In genomic region chr13:63496646-63497582, GRCm38 (mm10) we compare ENCODE assay signal across 8 mouse cellular contexts. TPM values are rescaled to one million over a fixed set of nuclear protein-coding genes. Genes with fewer than 3 reads are reported as not detected.
A peak's percentile ranks its signal among the peaks of the same experiment; 100 is the strongest.
DNase-seq lines count a peak whose midpoint lies in the region; ATAC-seq and TF ChIP-seq lines count a peak whose summit lies in the region.

TSS of gene Fancc (minus strand) at chr13:63497278.

- DNase-seq in heart, postnatal 36 days, result no peak
- DNase-seq in urinary bladder, adult 18-20 months (ENCODE audit: low spot score in 2 of 2), result no peak
- no peak for DNase-seq in ovary, postnatal 10 days (ENCODE audit: low spot score)

- TF ChIP-seq CTCF in E14TG2a.4 (conservative IDR thresholded peaks at IDR 0.05; ENCODE audit: low read length), result no peak
- no peak for TF ChIP-seq CTCF in intestine, postnatal 0 days (IDR thresholded peaks at IDR 0.05; ENCODE audit: low read depth)

- ATAC-seq in heart, embryonic 16.5 days (replicated peaks; ENCODE audit: extremely low read depth, insufficient read depth, low FRiP score), result no peak
- no peak for ATAC-seq in embryonic facial prominence, embryonic 13.5 days (ENCODE audit: insufficient number of reproducible peaks, insufficient read depth, low FRiP score, low TSS enrichment, low read depth)
- ATAC-seq in intestine, postnatal 0 days, result no peak
- peak; percentile 87 for ATAC-seq in midbrain, embryonic 12.5 days (ENCODE audit: low FRiP score, low read depth)

- no peak within 1 kb of the TSS for H3K4me3 ChIP-seq in heart, embryonic 16.5 days (ENCODE audit: low read length)
- peak within 1 kb of the TSS; percentile 35; the same call in 1 of the 2 replicates for H3K4me3 ChIP-seq in E14TG2a.4 (replicated peaks; ENCODE audit: low read length)
- H3K4me3 ChIP-seq in embryonic facial prominence, embryonic 13.5 days, result no peak within 1 kb of the TSS
- H3K4me3 ChIP-seq in intestine, postnatal 0 days (ENCODE audit: low read depth, low read length), result no peak within 1 kb of the TSS
- no peak within 1 kb of the TSS for H3K4me3 ChIP-seq in midbrain, embryonic 12.5 days

- no peaks in the 10 kb centered on the region for H3K36me3 ChIP-seq in heart, embryonic 16.5 days (ENCODE audit: control insufficient read depth, insufficient read depth)
- H3K36me3 ChIP-seq in E14TG2a.4 (ENCODE audit: insufficient read depth, low read length), result no peaks in the 10 kb centered on the region
- H3K36me3 ChIP-seq in embryonic facial prominence, embryonic 13.5 days, result no peaks in the 10 kb centered on the region
- H3K36me3 ChIP-seq in intestine, postnatal 0 days (ENCODE audit: control insufficient read depth, insufficient read depth), result no peaks in the 10 kb centered on the region
- H3K36me3 ChIP-seq in midbrain, embryonic 12.5 days, result no peaks in the 10 kb centered on the region

- WGBS in heart, embryonic 16.5 days, result 33% methylated on average over 23 of the region's 23 CpGs
- 18% methylated on average over 23 of the region's 23 CpGs for whole genome bisulfite sequencing in embryonic facial prominence, embryonic 13.5 days
- 43% methylated on average over 23 of the region's 23 CpGs for WGBS in intestine, postnatal 0 days
- 19% methylated on average over 23 of the region's 23 CpGs for WGBS in midbrain, embryonic 12.5 days

- H3K9me3 ChIP-seq in heart, embryonic 16.5 days (replicated peaks; ENCODE audit: control insufficient read depth, low read length), result no peaks in the 10 kb centered on the region
- H3K9me3 ChIP-seq in E14TG2a.4 (ENCODE audit: low read length), result no peaks in the 10 kb centered on the region
- H3K9me3 ChIP-seq in embryonic facial prominence, embryonic 13.5 days, result no peaks in the 10 kb centered on the region
- no peaks in the 10 kb centered on the region for H3K9me3 ChIP-seq in intestine, postnatal 0 days (ENCODE audit: control insufficient read depth)
- no peaks in the 10 kb centered on the region for H3K9me3 ChIP-seq in midbrain, embryonic 12.5 days

- no peak within 1 kb of the TSS for H3K27ac ChIP-seq in heart, embryonic 16.5 days (ENCODE audit: low read length)
- peak within 1 kb of the TSS; percentile 71; the same call in 1 of the 2 replicates for H3K27ac ChIP-seq in embryonic facial prominence, embryonic 13.5 days
- H3K27ac ChIP-seq in intestine, postnatal 0 days (ENCODE audit: low read depth, low read length), result no peak within 1 kb of the TSS
- peak within 1 kb of the TSS; percentile 63 for H3K27ac ChIP-seq in midbrain, embryonic 12.5 days (replicated peaks)

- H3K4me1 ChIP-seq in heart, embryonic 16.5 days (ENCODE audit: control insufficient read depth, insufficient read depth, low read length), result peaks cover 2% of the 10 kb centered on the region; the same call in 1 of the 2 replicates
- peaks cover 20% of the 10 kb centered on the region for H3K4me1 ChIP-seq in E14TG2a.4 (replicated peaks; ENCODE audit: low read depth, low read length)
- peaks cover 8% of the 10 kb centered on the region for H3K4me1 ChIP-seq in embryonic facial prominence, embryonic 13.5 days
- H3K4me1 ChIP-seq in intestine, postnatal 0 days (replicated peaks; ENCODE audit: control insufficient read depth, insufficient read depth, low read length), result no peaks in the 10 kb centered on the region
- peaks cover 15% of the 10 kb centered on the region for H3K4me1 ChIP-seq in midbrain, embryonic 12.5 days

- peak within 1 kb of the TSS; percentile 36 for H3K4me2 ChIP-seq in heart, embryonic 16.5 days (ENCODE audit: low read depth, low read length)
- peak within 1 kb of the TSS; percentile 46 for H3K4me2 ChIP-seq in embryonic facial prominence, embryonic 13.5 days
- peak within 1 kb of the TSS; percentile 10; the same call in 1 of the 2 replicates for H3K4me2 ChIP-seq in intestine, postnatal 0 days (replicated peaks; ENCODE audit: low read depth)
- peak within 1 kb of the TSS; percentile 40 for H3K4me2 ChIP-seq in midbrain, embryonic 12.5 days (replicated peaks)

- intact Hi-C loops in heart, postnatal 36 days (cut with DNase I), result no loop called here

- no peaks in the 10 kb centered on the region for H3K27me3 ChIP-seq in heart, embryonic 16.5 days (ENCODE audit: control insufficient read depth, insufficient read depth, low read length)
- peaks cover 9% of the 10 kb centered on the region for H3K27me3 ChIP-seq in E14TG2a.4 (ENCODE audit: insufficient read depth, low read length)
- no peaks in the 10 kb centered on the region for H3K27me3 ChIP-seq in embryonic facial prominence, embryonic 13.5 days
- no peaks in the 10 kb centered on the region for H3K27me3 ChIP-seq in intestine, postnatal 0 days (replicated peaks; ENCODE audit: control insufficient read depth, insufficient read depth, low read length)
- peaks cover 3% of the 10 kb centered on the region for H3K27me3 ChIP-seq in midbrain, embryonic 12.5 days

- no peak within 1 kb of the TSS for H3K9ac ChIP-seq in heart, embryonic 16.5 days (ENCODE audit: low read length)
- H3K9ac ChIP-seq in embryonic facial prominence, embryonic 13.5 days, result peak within 1 kb of the TSS; percentile 44; the same call in 1 of the 2 replicates
- H3K9ac ChIP-seq in intestine, postnatal 0 days (ENCODE audit: low read depth, low read length), result no peak within 1 kb of the TSS
- no peak within 1 kb of the TSS for H3K9ac ChIP-seq in midbrain, embryonic 12.5 days (replicated peaks)

RNA-seq across cellular contexts. Expression of gene Fancc, which starts in this region (rescaled TPM):
- polyA plus RNA-seq in heart, embryonic 16.5 days (2015; fragmentation: Nextera tagmentation; extraction: Ambion mirVana), result 16.6 and 17.2 TPM in 2 replicates
- 1 to 10 TPM; 3.5 to 6.7 TPM for total RNA-seq in heart, postnatal 36 days (2021)
- 21.0 and 21.2 TPM in 2 replicates for polyA plus RNA-seq in embryonic facial prominence, embryonic 13.5 days (2015; fragmentation: Nextera tagmentation; extraction: Ambion mirVana)
- polyA plus RNA-seq in intestine, postnatal 0 days (2015; fragmentation: Nextera tagmentation; extraction: Ambion mirVana), result 5.1 and 6.5 TPM in 2 replicates
- polyA plus RNA-seq in midbrain, embryonic 12.5 days (2016; fragmentation: Nextera tagmentation; extraction: Ambion mirVana), result 23.5 and 24.8 TPM in 2 replicates

Comparison
In these comparisons a context has a peak if more than half of its experiments do, and no peak if none do; other contexts are left out.
1. H3K27ac ChIP-seq: peak in embryonic facial prominence, embryonic 13.5 days (single experiment) and midbrain, embryonic 12.5 days (single experiment); none in heart, embryonic 16.5 days (single experiment) and intestine, postnatal 0 days (single experiment).
2. Peak in every context shown above with its lines, with median percentiles within 50 percentile points of each other: H3K4me2 ChIP-seq.